Mouse (Mus musculus) forebrain, embryonic 13.5 days (tissue): ENCODE data around the gene Src. TPM values are rescaled to one million over a fixed set of nuclear protein-coding genes. Genes with fewer than 3 reads are reported as not detected.

Experiments
- ATAC-seq: fragments of 200-750 bp; cut with Nextera tagmentation; 2 replicates; pipeline ENCODE4 v1.8.0; 2017
- H3K27ac ChIP-seq: fragments of 300-500 bp; sonication (generic); 2 replicates; pipeline ENCODE4 v1.5.1; 2015; ENCODE audit warnings: inconsistent platforms, mild to moderate bottlenecking, moderate library complexity
- H3K27me3 ChIP-seq: fragments of 300-500 bp; sonication (generic); 2 replicates; pipeline ENCODE4 v1.6.1; 2015; ENCODE audit warnings: mild to moderate bottlenecking, inconsistent platforms
- H3K36me3 ChIP-seq: fragments of 300-500 bp; sonication (generic); 2 replicates; pipeline ENCODE4 v1.6.1; 2015; ENCODE audit warnings: mild to moderate bottlenecking, inconsistent platforms; ENCODE audit not compliant: poor library complexity, severe bottlenecking
- H3K4me1 ChIP-seq: fragments of 300-500 bp; sonication (generic); 2 replicates; pipeline ENCODE4 v1.6.1; 2015; ENCODE audit warnings: inconsistent platforms
- H3K4me2 ChIP-seq: fragments of 300-500 bp; sonication (generic); 2 replicates; pipeline ENCODE4 v1.6.1; 2015; ENCODE audit warnings: inconsistent platforms, mild to moderate bottlenecking, moderate library complexity
- H3K4me3 ChIP-seq: fragments of 300-500 bp; sonication (generic); 2 replicates; pipeline ENCODE4 v1.5.1; 2015; ENCODE audit warnings: mild to moderate bottlenecking, inconsistent platforms
- H3K9ac ChIP-seq: fragments of 300-500 bp; sonication (generic); 2 replicates; pipeline ENCODE4 v1.6.1; 2015; ENCODE audit warnings: mild to moderate bottlenecking, inconsistent platforms
- H3K9me3 ChIP-seq: fragments of 300-500 bp; sonication (generic); replicated peaks from 2 replicates; pipeline ENCODE4 v1.6.1; 2016; ENCODE audit warnings: inconsistent platforms
- WGBS: fragments of 180-500 bp; shearing (Covaris S2); methylation state at CpG from one replicate; pipeline ENCODE4 v1.1.7; 2015; 5-methylcytosine and 5-hydroxymethylcytosine counted together
- polyA plus RNA-seq: library from polyadenylated mRNA; unstranded; fragments of >200 nt; fragmentation: Nextera tagmentation; extraction: Ambion mirVana; gene quantifications from 2 replicates; pipeline ENCODE4 v1.2.1, GENCODE M21; 2015

Src gene
- polyA plus RNA-seq, 1 experiment from 2014 or later = 28.9 TPM

DNA sequence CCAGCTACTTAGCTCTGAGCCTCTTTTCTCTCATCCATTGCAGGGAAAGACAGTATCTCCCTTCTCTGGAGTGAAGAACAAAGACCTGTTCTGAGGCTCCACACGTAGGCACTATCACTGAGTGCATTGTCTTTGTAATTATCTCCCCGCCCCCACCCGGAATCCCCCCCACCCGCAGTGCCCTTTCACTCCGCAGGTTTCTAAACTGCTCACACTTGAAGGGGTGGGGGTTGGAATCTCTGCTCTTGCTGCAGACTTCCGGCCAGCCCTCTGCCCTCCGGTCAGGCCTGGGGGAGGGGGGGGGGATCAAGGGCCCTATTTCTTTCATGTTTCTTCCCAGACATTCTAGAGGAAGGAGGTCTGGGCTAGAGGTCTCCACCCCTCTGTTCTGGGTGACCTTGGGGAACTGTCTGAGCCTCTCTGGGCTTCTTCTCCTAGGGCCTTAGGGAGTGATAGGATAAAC, 396 bp downstream of the Src start:
- H3K4me1 ChIP-seq = peaks cover 19% of the 10 kb centered on the region
- ATAC-seq = peak; percentile 34; the same call in 1 of the 2 replicates
- H3K4me2 ChIP-seq = no peak overlapping the region
- H3K9me3 ChIP-seq = no peaks in the 10 kb centered on the region
- no peak overlapping the region for H3K4me3 ChIP-seq
- 1% methylated on average over 7 of the region's 7 CpGs for WGBS
- no peak overlapping the region for H3K27ac ChIP-seq
- no peak overlapping the region for H3K9ac ChIP-seq
- H3K27me3 ChIP-seq = no peaks in the 10 kb centered on the region
- H3K36me3 ChIP-seq = no peaks in the 10 kb centered on the region

DNA sequence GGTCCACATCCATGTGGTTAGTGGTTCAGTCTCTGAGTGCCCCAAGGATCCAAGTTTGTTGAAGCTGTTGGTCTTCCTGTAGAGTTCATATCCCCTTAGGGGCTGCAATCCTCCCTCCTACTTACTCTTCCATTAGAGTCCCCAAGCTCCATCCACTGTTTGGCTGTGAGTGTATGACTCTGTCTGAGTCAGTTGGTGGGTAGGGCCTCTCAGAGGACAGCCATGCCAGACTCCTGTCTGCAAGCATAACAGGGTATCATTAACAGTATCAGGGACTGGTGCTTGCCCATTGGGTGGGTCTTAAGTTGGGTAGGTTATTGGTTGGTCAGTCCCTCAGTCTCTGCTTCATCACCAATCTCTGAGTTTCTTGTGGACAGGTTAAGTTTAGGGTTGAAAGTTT, 1.3 kb downstream of the Src start:
- no peak for ATAC-seq

DNA sequence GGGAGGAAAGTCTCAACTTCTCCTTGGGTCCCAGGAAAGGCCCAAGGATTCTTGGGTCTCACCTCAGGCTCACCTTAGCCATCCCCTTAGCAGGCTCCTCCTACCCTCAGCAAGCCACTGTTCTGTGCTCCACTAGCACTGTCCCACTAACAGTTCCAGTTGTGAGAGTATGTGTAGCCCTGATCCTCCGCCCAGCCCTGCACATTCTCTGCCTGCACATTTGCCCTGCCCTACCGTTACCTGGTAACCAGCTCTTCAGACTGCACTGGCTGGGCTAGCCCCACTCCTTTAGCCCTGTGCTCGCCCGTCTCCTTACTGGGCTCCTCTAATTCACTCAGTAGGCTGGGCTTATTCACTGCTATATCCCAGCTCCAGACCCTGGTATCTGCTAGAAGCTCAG, 2.2 kb downstream of the Src start:
- Histone ChIP-seq H3K9me3 (no peaks in the 10 kb centered on the region), H3K27me3 (no peaks in the 10 kb centered on the region), H3K4me1 (peaks cover 28% of the 10 kb centered on the region), H3K27ac (no peak overlapping the region), H3K36me3 (no peaks in the 10 kb centered on the region), H3K4me2 (no peak overlapping the region), H3K9ac (no peak overlapping the region), H3K4me3 (no peak overlapping the region)
- WGBS = 87% methylated on average over 4 of the region's 4 CpGs
- ATAC-seq = no peak

More for the DNA sequence above, 1.3 kb downstream of the Src start:
- no peak overlapping the region for H3K27ac ChIP-seq
- H3K9me3 ChIP-seq = no peaks in the 10 kb centered on the region
- no peak overlapping the region for H3K4me3 ChIP-seq
- H3K27me3 ChIP-seq = no peaks in the 10 kb centered on the region
- H3K4me2 ChIP-seq = no peak overlapping the region
- no peaks in the 10 kb centered on the region for H3K36me3 ChIP-seq
- H3K4me1 ChIP-seq = peaks cover 21% of the 10 kb centered on the region
- H3K9ac ChIP-seq = no peak overlapping the region

DNA sequence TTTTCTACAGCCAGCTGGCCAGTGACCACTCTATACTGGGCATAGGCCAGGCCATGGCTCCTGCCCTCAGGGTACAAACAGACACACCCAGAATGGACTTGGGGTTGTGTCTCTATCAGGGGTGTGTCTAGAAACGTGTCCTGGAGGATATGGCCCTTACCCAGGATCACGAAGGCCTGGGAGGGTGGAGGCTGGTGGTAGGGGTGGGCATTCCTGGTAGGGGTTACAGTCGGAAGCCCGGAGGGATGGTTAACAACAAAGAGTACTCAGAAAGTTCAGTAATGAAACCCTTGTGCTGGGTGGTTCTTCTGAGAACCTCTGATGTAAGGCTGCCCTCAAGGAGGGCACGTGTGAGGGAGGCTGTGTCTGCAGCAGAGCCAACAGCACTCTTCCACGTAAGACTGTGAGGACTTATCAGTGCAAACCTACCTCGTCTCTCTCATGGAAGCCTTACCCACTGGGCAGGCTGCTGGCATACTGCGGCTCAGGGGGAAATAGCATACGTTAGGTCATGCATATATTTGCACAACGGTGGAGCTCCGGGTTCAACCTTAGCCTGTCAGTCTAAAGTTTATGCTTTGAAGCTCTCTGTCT, 3.9 kb downstream of the Src start:
- WGBS = 82% methylated on average over 11 of the region's 11 CpGs
- Histone ChIP-seq H3K27me3 (no peaks in the 10 kb centered on the region), H3K36me3 (no peaks in the 10 kb centered on the region), H3K9ac (no peak overlapping the region), H3K9me3 (no peaks in the 10 kb centered on the region), H3K27ac (no peak overlapping the region), H3K4me1 (peaks cover 46% of the 10 kb centered on the region), H3K4me2 (no peak overlapping the region), H3K4me3 (no peak overlapping the region)
- ATAC-seq = no peak

DNA sequence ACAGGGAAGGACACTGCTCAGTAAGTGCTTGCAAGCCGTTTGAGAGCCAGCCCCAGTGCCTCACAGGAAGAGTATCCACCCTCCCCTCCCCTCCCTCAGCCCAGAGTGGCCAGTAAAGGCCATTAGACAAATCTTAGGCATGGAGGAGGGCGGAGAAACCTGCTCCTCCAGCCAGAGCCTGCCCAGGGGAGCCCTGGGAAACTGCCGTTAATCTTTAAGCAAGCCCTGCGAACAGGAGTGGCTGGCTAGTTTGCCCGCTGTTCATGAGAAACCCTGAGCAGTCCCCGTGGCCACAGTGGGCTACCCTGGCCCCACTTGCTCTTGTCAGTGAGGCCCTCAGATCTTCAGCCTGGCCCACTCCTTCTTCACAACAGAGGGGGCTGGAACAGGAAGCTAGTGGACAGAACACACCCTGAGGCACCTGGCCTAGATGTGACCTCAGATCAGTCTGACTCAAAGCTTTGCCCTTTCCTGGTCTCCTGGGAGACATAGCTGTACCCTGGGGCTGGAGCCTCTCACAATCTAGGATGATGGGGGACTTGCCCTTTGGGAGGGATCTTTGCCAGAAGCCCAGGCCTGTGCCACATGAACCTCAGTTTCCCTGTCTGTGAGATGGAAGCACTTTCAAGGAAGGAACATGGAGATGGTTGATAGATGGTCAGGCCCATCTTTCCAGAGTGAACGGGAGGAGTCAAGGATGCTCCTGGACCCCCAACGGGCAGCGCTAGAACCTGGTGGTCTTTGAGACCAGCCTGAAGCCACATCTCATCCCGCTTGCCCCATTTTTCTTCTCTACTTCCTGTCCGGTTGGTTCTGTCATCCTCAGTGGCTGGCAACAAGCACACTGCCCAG, 4.8 kb downstream of the Src start:
- Histone ChIP-seq H3K36me3 (peaks cover 7% of the 10 kb centered on the region; the same call in 1 of the 2 replicates), H3K9ac (peak overlapping the region; percentile 99), H3K4me2 (peak overlapping the region; percentile 88), H3K4me1 (peaks cover 55% of the 10 kb centered on the region), H3K27me3 (no peaks in the 10 kb centered on the region), H3K27ac (peak overlapping the region; percentile 91), H3K4me3 (peak overlapping the region; percentile 86), H3K9me3 (no peaks in the 10 kb centered on the region)
- 47% methylated on average over 11 of the region's 11 CpGs for WGBS
- no peak for ATAC-seq

DNA sequence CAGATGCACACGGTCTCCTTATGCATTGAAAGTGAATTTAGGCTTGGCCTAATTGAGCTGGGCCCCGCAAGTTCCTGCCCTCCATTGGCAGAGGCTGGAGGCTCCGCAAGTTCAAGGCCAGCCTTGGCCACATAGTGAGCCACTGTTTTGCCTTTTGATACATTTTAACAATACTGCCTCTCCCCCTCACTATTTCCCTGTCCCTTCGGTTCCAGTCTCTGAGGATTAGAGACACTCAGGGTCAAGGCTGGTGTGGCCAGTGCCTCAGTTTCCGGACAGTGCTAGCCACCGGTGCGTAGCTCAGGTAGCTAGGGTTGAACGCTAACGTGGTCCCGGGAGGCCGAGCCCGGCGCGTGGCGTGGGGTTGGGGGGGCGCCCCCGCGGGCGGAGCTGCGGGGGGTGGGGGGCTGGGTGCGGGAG, 5.5 kb downstream of the Src start:
- H3K9ac ChIP-seq = peak overlapping the region; percentile 99

DNA sequence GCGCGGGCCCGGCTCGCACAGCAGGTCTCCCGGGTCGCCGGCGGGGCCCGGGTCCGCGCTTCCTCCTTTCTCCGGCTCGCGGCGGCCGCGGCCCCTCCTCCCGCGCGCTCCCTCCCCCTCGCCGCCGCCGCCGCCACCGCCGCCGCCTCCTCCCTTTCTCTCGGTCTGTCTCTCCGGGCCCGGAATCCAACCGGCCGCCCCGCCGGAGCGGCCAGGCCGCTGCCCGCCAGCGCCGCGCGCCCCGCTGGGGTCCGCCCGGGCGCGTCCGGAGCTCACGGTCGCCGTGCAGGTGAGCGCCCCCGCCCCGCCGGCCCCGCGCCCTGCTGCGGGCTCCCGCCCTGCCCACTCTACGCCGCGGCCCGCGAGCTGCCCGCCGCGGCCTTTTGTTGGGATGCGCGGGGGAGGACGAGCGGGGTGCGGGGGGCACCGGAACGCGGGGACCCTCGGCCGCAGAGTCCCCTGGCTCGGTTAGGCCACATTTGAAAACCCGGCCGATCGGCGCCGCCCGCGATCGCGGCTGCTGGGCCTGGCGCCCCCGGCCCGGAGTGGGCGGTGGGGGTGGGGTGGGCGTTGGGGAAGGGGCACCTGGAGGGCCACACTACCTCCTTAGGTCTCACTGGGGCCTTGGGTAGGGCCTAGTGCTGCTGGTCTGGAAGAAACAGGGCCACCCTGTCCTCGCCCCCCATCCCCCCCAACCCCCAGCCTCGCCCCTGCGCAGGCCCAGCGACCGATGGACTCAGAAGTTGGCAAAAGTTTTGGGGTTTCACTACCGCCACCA, 6.1 kb downstream of the Src start:
- Histone ChIP-seq H3K4me3 (peak overlapping the region; percentile 86), H3K4me2 (peak overlapping the region; percentile 88), H3K9ac (peak overlapping the region; percentile 99), H3K9me3 (no peaks in the 10 kb centered on the region), H3K4me1 (peaks cover 57% of the 10 kb centered on the region), H3K27ac (peak overlapping the region; percentile 91), H3K36me3 (peaks cover 12% of the 10 kb centered on the region), H3K27me3 (no peaks in the 10 kb centered on the region)
- peak; percentile 54 for ATAC-seq
- under 1% methylated on average over 35 of the region's 98 CpGs for WGBS

More for the DNA sequence above, 5.5 kb downstream of the Src start:
- H3K27ac ChIP-seq = peak overlapping the region; percentile 91
- H3K36me3 ChIP-seq = peaks cover 11% of the 10 kb centered on the region
- 8% methylated on average over 17 of the region's 21 CpGs for WGBS
- H3K4me3 ChIP-seq = peak overlapping the region; percentile 86
- no peaks in the 10 kb centered on the region for H3K27me3 ChIP-seq
- H3K4me1 ChIP-seq = peaks cover 54% of the 10 kb centered on the region
- no peaks in the 10 kb centered on the region for H3K9me3 ChIP-seq
- ATAC-seq = peak; percentile 33
- peak overlapping the region; percentile 88 for H3K4me2 ChIP-seq

DNA sequence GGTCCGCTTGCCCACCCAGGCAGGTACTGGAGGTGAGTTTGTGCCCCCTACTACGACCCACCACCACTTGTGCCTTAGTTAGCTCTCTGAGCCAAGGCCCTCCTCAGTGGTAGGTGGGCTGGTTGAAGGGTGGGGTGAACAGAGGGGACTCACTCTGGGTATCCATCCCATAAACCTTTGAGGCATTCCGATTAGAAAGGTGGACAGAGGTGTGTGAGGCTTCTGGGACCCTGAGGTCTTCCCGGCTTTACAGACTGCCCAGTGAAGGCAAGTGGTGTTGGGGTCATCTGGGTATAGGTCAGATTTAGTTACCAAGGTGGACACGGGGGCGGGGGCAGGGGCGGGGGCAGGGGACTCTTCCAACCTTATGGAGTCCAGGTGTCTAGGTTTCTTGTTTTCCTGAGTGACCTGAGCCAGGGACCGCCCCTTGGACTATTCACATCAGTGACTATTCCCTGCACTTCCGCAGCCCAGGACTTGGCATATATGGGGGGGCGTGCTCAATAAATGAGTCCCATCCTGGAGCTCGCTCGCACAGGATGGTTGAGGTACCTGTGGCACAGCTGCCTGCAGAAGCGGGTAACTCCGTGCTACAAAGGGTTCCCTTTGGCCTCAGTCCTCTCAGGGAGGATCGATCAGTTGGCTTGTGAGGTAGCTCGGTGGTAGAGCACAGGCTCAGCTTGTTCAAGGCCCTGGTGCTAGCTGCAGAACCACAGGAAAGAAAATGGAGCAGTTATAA, 6.8 kb downstream of the Src start:
- peaks cover 19% of the 10 kb centered on the region for H3K36me3 ChIP-seq
- H3K27me3 ChIP-seq = no peaks in the 10 kb centered on the region
- H3K4me1 ChIP-seq = peaks cover 65% of the 10 kb centered on the region
- H3K4me2 ChIP-seq = peak overlapping the region; percentile 88
- peak overlapping the region; percentile 91 for H3K27ac ChIP-seq
- no peaks in the 10 kb centered on the region for H3K9me3 ChIP-seq
- H3K4me3 ChIP-seq = peak overlapping the region; percentile 86
- 58% methylated on average over 16 of the region's 16 CpGs for WGBS
- peak overlapping the region; percentile 99 for H3K9ac ChIP-seq
- peak; percentile 25 for ATAC-seq

DNA sequence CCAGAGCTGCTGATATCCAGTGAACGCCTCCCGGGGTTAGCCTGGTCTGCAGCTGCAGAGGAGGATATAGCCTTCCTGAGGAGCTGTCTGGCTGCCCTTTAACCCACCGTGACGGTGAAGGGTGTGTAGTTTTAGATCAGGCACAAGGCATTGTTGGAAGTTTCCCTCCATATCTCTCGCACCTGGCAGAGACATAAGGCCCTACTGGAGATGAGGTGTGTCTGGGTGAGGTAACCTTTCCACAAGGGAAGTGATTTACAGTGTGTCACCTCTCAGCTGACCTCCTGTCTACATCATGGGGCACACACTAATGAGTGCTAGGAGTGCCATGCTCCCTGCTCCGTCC, 7.4 kb downstream of the Src start:
- peak overlapping the region; percentile 91 for H3K27ac ChIP-seq
- peaks cover 70% of the 10 kb centered on the region for H3K4me1 ChIP-seq
- no peak overlapping the region for H3K9ac ChIP-seq
- no peaks in the 10 kb centered on the region for H3K9me3 ChIP-seq
- H3K27me3 ChIP-seq = no peaks in the 10 kb centered on the region
- ATAC-seq = no peak
- H3K4me3 ChIP-seq = peak overlapping the region; percentile 86
- peak overlapping the region; percentile 88 for H3K4me2 ChIP-seq
- peaks cover 25% of the 10 kb centered on the region for H3K36me3 ChIP-seq
- 87% methylated on average over 6 of the region's 6 CpGs for WGBS

DNA sequence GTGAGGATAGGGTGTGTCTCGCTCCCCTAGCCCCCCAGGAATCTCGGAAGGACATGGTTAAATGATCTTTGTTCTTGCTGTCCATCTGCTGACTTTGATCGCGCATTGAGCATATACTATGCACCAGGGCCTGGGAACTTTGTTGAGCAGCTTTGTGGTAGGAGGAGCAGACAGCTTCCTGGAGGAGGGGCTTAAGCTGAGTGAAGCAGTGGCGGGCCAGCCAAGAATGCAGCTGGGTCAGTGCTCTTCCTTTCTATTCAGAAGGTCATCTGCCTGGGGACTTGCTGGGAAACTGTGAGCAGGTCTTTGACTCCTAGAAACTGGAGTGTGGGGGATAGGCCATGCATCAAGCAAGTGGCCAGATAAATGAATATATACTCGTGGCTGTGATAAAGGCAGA, 7.9 kb downstream of the Src start:
- Histone ChIP-seq H3K36me3 (peaks cover 26% of the 10 kb centered on the region), H3K9ac (0 out of 2 replicates have a peak overlapping the region, but pooled peaks have one; percentile 2), H3K27ac (no peak overlapping the region; the same call in none of the 2 replicates), H3K4me1 (peaks cover 76% of the 10 kb centered on the region), H3K4me2 (peak overlapping the region; percentile 88), H3K4me3 (no peak overlapping the region), H3K9me3 (no peaks in the 10 kb centered on the region), H3K27me3 (no peaks in the 10 kb centered on the region)
- 72% methylated on average over 6 of the region's 6 CpGs for WGBS
- no peak for ATAC-seq

DNA sequence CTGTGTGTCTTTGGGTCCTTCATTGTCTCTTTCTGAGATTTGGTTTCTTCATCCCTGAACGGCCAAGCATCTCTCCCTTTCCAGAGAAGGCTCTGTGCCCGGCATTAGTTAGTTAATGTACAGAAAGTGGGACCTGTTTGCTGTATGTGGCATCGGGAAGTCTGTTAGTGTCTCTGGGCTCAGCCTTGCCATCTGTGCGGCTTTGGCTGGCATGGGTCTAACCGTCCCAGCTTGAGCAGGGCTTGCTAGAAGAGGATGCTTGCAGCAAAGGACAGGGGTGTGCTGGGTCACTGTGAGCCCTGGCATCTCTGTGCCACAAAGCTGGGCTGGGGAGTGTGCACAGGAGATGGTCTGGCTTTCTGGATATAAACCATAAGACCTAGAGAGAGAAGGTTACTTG, 8.9 kb downstream of the Src start:
- 90% methylated on average over 5 of the region's 5 CpGs for WGBS
- peak overlapping the region; percentile 88; the same call in 1 of the 2 replicates for H3K4me2 ChIP-seq

More for the DNA sequence above, 8.9 kb downstream of the Src start:
- peaks cover 86% of the 10 kb centered on the region for H3K4me1 ChIP-seq
- H3K36me3 ChIP-seq = peaks cover 31% of the 10 kb centered on the region
- ATAC-seq = no peak
- H3K27me3 ChIP-seq = no peaks in the 10 kb centered on the region
- H3K9me3 ChIP-seq = no peaks in the 10 kb centered on the region
- peak overlapping the region; percentile 35 for H3K9ac ChIP-seq
- peak overlapping the region; percentile 20; the same call in 1 of the 2 replicates for H3K27ac ChIP-seq
- no peak overlapping the region for H3K4me3 ChIP-seq
